Mouse (Mus musculus) gastrocnemius, adult 2 months (tissue): Measurements from ENCODE around the gene Prim1. TPM values are rescaled to one million over a fixed set of nuclear protein-coding genes. Genes with fewer than 3 reads are reported as not detected.

Source experiments
- DNase-seq: peaks from one replicate; pipeline ENCODE4 v3.0.0; 2022
- H3K27ac ChIP-seq: fragments of 200-600 bp; 2 replicates; pipeline ENCODE4 v1.8.1; 2022; ENCODE audit warnings: mild to moderate bottlenecking
- H3K4me3 ChIP-seq: fragments of 200-600 bp; 2 replicates; pipeline ENCODE4 v1.8.1; 2022; ENCODE audit warnings: mild to moderate bottlenecking, moderate library complexity
- CTCF ChIP-seq: fragments of 200-600 bp; IDR thresholded peaks from 2 replicates; pipeline ENCODE4 v1.8.1; 2022; ENCODE audit warnings: antibody characterized with exemption, mild to moderate bottlenecking, moderate library complexity
- intact Hi-C: fragments of 180-260 bp; cut with DNase I; formaldehyde crosslinking; loops from one replicate; pipeline ENCODE4 v1.15.1; 2025
- total RNA-seq, 2 experiments: library from RNA; stranded (reverse); gene quantifications; 2 replicates each; pipeline ENCODE4 v1.2.3; 2021

Prim1 gene
- total RNA-seq, 2 experiments from 2014 or later = 0.61 to 0.95 TPM

DNA sequence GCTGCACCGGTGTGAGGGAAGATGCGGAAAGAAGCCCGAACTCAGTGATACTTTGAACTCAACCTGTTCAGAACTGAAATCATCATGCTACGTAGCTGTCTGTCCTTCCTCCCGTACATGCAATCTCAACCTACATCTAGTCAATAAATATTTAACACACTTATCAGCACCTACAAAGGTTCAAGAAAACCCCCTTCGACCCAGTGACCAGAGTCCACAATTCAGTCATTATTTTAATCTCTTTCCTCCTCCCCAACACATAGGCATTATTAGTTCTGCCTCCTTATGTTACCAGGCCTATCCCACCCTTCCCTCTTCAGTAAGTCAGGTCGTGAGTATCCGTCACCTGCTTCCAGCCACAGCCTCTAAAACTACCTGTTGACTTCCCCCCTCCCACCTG is 9.5 kb upstream of the Prim1 start:
- no peak for DNase-seq
- no peak overlapping the region for H3K4me3 ChIP-seq
- TF ChIP-seq CTCF = no peak

GRCm38 (mm10) chr10:128007446-128007845 is 7.5 kb upstream of the Prim1 start, which contains the start of gene Hsd17b6:
Gene Hsd17b6, minus strand, starts transcription at chr10:128007611.
- DNase-seq = no peak
- intact Hi-C loops = no loop called here
- Histone ChIP-seq H3K4me3 (no peak within 1 kb of the TSS), H3K27ac (no peak within 1 kb of the TSS)
- no peak for TF ChIP-seq CTCF

More for the DNA sequence above, 9.5 kb upstream of the Prim1 start:
- H3K27ac ChIP-seq = no peak overlapping the region
- intact Hi-C loops = no loop called here

- intact Hi-C loops = loop anchor here (1.0 kb wide), 1 partner anchor 52 kb away; no protein-coding TSS in a partner anchor
- Histone ChIP-seq H3K27ac (no peak overlapping the region), H3K4me3 (no peak overlapping the region)
- TF ChIP-seq CTCF = peak; percentile 90
- peak; percentile 71 for DNase-seq
Observed at GRCm38 (mm10) chr10:128008207-128008889, 6.6 kb upstream of the Prim1 start.

- no peak for TF ChIP-seq CTCF
- intact Hi-C loops = loop anchor here (5.0 kb wide), 1 partner anchor 272 kb away; the partner anchor contains the start of gene Zbtb39
Observed at GRCm38 (mm10) chr10:128009735-128010134, 5.2 kb upstream of the Prim1 start.

DNA sequence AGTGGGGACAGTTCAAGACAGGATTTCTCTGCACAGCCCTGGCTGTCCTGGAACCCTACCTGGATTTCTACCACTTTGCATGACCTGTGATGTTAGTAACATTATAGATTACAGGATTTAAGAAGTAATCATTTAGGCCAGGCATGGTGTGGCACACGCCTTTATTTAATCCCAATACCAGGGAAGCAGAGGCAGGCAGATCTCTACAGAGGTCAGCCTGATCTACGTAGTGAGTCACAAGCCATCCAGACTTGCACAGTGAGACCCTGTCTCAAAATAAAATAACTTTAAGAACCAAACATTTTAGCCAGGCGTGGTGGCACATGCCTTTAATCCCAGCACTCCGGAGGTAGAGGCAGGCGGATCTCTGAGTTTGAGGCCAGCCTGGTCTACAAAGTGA is 7.2 kb downstream of the Prim1 start:
- DNase-seq = no peak
- intact Hi-C loops = no loop called here
- no peak for TF ChIP-seq CTCF
- Histone ChIP-seq H3K4me3 (no peak overlapping the region), H3K27ac (no peak overlapping the region)

More at GRCm38 (mm10) chr10:128009735-128010134, 5.2 kb upstream of the Prim1 start:
- no peak overlapping the region for H3K27ac ChIP-seq
- no peak for DNase-seq
- H3K4me3 ChIP-seq = no peak overlapping the region

DNA sequence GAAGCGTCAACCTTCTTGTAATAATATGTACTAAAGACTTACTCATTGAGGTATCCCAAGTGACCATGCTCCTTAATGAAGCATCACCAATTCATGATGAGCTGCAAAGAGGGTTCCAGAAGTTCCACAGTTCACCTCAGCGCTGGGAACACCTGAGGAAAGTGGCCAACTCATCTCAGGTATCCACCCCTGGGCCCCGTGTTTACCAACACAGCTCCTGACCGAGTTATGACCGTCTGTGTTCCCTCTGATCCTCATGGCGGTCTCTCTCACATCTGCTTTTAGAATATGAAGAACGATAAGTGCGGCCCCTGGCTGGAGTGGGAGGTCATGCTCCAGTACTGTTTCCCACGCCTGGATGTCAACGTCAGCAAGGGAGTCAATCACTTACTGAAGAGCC is 8.5 kb downstream of the Prim1 start:
- intact Hi-C loops = no loop called here
- H3K27ac ChIP-seq = no peak overlapping the region
- no peak for DNase-seq
- no peak for TF ChIP-seq CTCF
- H3K4me3 ChIP-seq = no peak overlapping the region

GRCm38 (mm10) chr10:128029931-128030330 is 15.0 kb downstream of the Prim1 start:
- intact Hi-C loops = loop anchor here (10.0 kb wide), 1 partner anchor 895 kb away; the partner anchor contains the start of genes Bloc1s1 and Rdh5
- no peak for DNase-seq
- no peak for TF ChIP-seq CTCF
- Histone ChIP-seq H3K4me3 (no peak overlapping the region), H3K27ac (no peak overlapping the region)

- intact Hi-C loops = loop anchor here (10.0 kb wide), 1 partner anchor 894 kb away; the partner anchor contains the start of genes Bloc1s1 and Rdh5
- H3K4me3 ChIP-seq = no peak overlapping the region
- no peak overlapping the region for H3K27ac ChIP-seq
- no peak for TF ChIP-seq CTCF
- DNase-seq = no peak
Observed at GRCm38 (mm10) chr10:128030860-128031259, 15.9 kb downstream of the Prim1 start.

- no peak for TF ChIP-seq CTCF
- intact Hi-C loops = loop anchor here (5.0 to 10.0 kb wide), 2 partner anchors 45 to 888 kb away; partner anchors contain the start of genes Atp5b, Bloc1s1 and Rdh5
- Histone ChIP-seq H3K27ac (peak overlapping the region; percentile 99), H3K4me3 (peak overlapping the region; percentile 85)
- peak; percentile 89 for DNase-seq
Observed at GRCm38 (mm10) chr10:128036746-128037425, 21.9 kb downstream of the Prim1 start.

- H3K27ac ChIP-seq = peak overlapping the region; percentile 99
- no peak for TF ChIP-seq CTCF
- no peak for DNase-seq
- peak overlapping the region; percentile 85 for H3K4me3 ChIP-seq
- intact Hi-C loops = loop anchor here (5.0 to 10.0 kb wide), 2 partner anchors 44 to 887 kb away; partner anchors contain the start of genes Atp5b, Bloc1s1 and Rdh5
Observed at GRCm38 (mm10) chr10:128037921-128038320, 23.0 kb downstream of the Prim1 start.

DNA sequence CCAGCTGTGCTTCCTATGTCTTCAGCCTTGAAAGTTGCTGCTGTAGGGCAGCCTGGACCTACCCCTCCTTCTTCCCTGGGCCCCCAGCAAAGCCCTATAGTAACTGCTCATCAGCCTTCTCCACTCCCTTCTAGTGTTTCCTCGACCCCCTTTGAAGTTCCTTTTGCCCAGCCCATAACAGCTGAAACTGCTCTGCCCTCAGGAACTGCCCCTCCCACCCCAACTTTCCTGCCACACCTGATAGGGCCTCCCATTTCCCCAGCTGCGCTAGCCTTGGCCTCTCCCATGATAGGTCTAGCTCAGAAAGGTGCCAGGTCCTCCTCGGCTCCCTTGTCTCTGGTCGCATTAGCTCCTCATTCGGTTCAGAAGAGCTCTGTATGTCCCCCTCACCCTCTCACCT is 24.2 kb downstream of the Prim1 start:
- peak overlapping the region; percentile 85 for H3K4me3 ChIP-seq
- peak; percentile 41 for DNase-seq
- H3K27ac ChIP-seq = peak overlapping the region; percentile 99
- intact Hi-C loops = loop anchor here (5.0 to 10.0 kb wide), 2 partner anchors 43 to 886 kb away; partner anchors contain the start of genes Atp5b, Bloc1s1 and Rdh5
- no peak for TF ChIP-seq CTCF

DNA sequence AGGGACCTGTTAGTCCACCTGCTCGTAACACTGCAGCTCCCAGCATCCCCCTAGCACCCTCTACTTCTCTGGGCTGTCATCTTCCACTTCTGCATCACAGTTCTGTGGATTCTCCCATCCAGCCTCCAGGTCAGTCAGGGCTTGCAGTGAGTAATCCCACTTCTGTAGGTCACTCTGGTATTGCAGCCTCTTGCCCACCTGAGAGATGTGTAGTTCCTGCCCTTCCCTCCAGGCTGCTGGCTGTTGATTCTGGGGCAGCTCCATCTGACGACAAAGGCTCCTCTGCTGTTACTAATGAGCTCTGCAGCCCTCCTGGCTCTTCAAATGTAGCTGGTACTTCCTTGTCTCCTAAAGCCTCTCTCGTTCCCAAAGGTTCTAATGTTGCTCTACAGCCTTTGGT is 24.9 kb downstream of the Prim1 start:
- peak overlapping the region; percentile 85 for H3K4me3 ChIP-seq
- peak overlapping the region; percentile 99 for H3K27ac ChIP-seq
- DNase-seq = no peak
- TF ChIP-seq CTCF = peak; percentile 9; the same call in 1 of the 2 replicates
- intact Hi-C loops = loop anchor here (5.0 to 10.0 kb wide), 2 partner anchors 42 to 885 kb away; partner anchors contain the start of genes Atp5b, Bloc1s1 and Rdh5

DNA sequence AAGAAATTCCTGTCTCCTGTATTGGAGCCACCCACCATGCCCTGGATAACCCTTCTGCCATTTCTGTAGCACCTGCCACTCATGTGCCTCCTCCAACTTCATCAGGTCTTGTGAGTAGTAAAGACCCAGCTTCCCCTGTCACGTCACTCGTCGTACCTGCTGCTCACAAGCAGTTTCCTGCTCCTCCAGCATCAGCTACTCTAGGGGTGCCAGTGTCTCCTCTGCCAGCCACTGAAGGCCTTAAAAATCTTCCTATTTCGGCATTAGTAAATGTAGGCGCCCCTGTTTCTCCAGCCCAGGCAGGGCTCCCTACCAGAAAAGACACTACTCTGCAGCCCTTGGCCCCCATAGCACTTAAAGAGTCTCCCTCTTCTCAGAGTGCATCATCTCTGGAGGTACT is 25.3 kb downstream of the Prim1 start:
- no peak for TF ChIP-seq CTCF
- intact Hi-C loops = no loop called here
- Histone ChIP-seq H3K27ac (peak overlapping the region; percentile 99), H3K4me3 (no peak overlapping the region; the same call in 1 of the 2 replicates)
- DNase-seq = no peak
